Mouse (Mus musculus) limb, embryonic 14.5 days (tissue): ENCODE measurements around the gene Yeats4. TPM values are rescaled to one million over a fixed set of nuclear protein-coding genes. Genes with fewer than 3 reads are reported as not detected.

ENCODE experiments used
- ATAC-seq: fragments of 200-750 bp; cut with Nextera tagmentation; 2 replicates; pipeline ENCODE4 v1.8.0; 2017; ENCODE audit warnings: low read depth, moderate number of reproducible peaks, moderate TSS enrichment; ENCODE audit not compliant: low FRiP score
- DNase-seq: peaks from one replicate; pipeline ENCODE4 v3.0.0-alpha.2; 2015; ENCODE audit warnings: low spot score
- H3K27ac ChIP-seq: fragments of 300-500 bp; sonication (generic); replicated peaks from 2 replicates; pipeline ENCODE4 v1.5.1; 2014; ENCODE audit warnings: low read depth, mild to moderate bottlenecking, low read length, moderate library complexity, mixed read lengths
- H3K27me3 ChIP-seq: fragments of 300-500 bp; sonication (generic); 2 replicates; pipeline ENCODE4 v1.6.1; 2014; ENCODE audit warnings: low read length, mixed read lengths; ENCODE audit not compliant: control insufficient read depth, insufficient read depth
- H3K36me3 ChIP-seq: fragments of 300-500 bp; sonication (generic); 2 replicates; pipeline ENCODE4 v1.6.1; 2014; ENCODE audit warnings: mild to moderate bottlenecking, low read length, moderate library complexity, mixed read lengths; ENCODE audit not compliant: control insufficient read depth, insufficient read depth
- H3K4me1 ChIP-seq: fragments of 300-500 bp; sonication (generic); 2 replicates; pipeline ENCODE4 v1.6.1; 2014; ENCODE audit warnings: antibody characterized with exemption, low read length, mixed read lengths; ENCODE audit not compliant: control insufficient read depth, insufficient read depth
- H3K4me2 ChIP-seq: fragments of 300-500 bp; sonication (generic); replicated peaks from 2 replicates; pipeline ENCODE4 v1.6.1; 2014; ENCODE audit warnings: low read depth, mild to moderate bottlenecking, low read length, moderate library complexity; ENCODE audit not compliant: severe bottlenecking
- H3K4me3 ChIP-seq: fragments of 300-500 bp; sonication (generic); replicated peaks from 2 replicates; pipeline ENCODE4 v1.5.1; 2014; ENCODE audit warnings: low read length
- H3K9ac ChIP-seq: fragments of 300-500 bp; sonication (generic); 2 replicates; pipeline ENCODE4 v1.6.1; 2014; ENCODE audit warnings: mild to moderate bottlenecking, low read depth, low read length, moderate library complexity; ENCODE audit not compliant: severe bottlenecking
- H3K9me3 ChIP-seq: fragments of 300-500 bp; sonication (generic); 2 replicates; pipeline ENCODE4 v1.6.1; 2016; ENCODE audit warnings: low read length; ENCODE audit not compliant: control insufficient read depth
- POLR2A ChIP-seq: fragments of 200-500 bp; IDR thresholded peaks from 2 replicates; pipeline ENCODE4 v1.8.0; 2012; ENCODE audit warnings: inconsistent platforms, mild to moderate bottlenecking, moderate library complexity, borderline replicate concordance; ENCODE audit not compliant: insufficient read depth, insufficient read length; ENCODE audit errors: extremely low read depth
- WGBS: fragments of 180-500 bp; shearing (Covaris S2); extraction: QIAGEN DNeasy Blood & Tissue Kit; methylation state at CpG from one replicate; pipeline ENCODE4 v1.1.7; 2014; 5-methylcytosine and 5-hydroxymethylcytosine counted together
- polyA plus RNA-seq, 2 experiments: library from polyadenylated mRNA; depleted of rRNA in 1 of 2; stranded (reverse) in 1 of 2; unstranded in 1 of 2; fragments of >200 nt; fragmentation: Nextera tagmentation in 1 of 2; extraction: Ambion mirVana in 1 of 2; gene quantifications; 2 replicates each; pipeline versions ENCODE4 v1.2.1 to v1.2.3; 2012 to 2014

Gene Yeats4
- polyA plus RNA-seq, 2 experiments = 71.6 to 72.1 TPM

DNA sequence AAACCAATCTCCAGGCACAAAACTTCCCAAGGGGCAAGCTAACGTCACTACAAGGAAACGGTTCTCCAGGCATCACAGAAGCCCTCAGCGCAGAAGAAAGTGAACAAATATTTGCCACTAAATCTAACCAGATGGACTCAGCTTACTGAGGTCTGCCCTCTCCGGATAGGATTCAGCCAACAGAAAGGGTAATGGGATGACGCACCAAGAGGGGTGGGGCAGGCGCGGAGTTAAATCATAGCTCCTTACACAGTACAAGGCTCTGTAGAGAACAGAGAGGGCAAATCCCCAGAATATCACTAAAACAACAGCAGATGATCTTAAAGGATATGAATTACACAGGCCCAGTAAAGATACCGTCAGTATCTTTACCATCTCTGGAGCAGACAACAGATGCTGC is 6.0 kb downstream of the Yeats4 start:
- over 99% methylated on average over 8 of the region's 8 CpGs for WGBS
- Histone ChIP-seq H3K9me3 (no peaks in the 10 kb centered on the region), H3K4me3 (no peak overlapping the region), H3K4me2 (no peak overlapping the region), H3K27ac (no peak overlapping the region), H3K9ac (no peak overlapping the region), H3K27me3 (no peaks in the 10 kb centered on the region), H3K36me3 (peaks cover 84% of the 10 kb centered on the region), H3K4me1 (peaks cover 5% of the 10 kb centered on the region; the same call in 1 of the 2 replicates)
- no peak for DNase-seq
- ATAC-seq = no peak
- TF ChIP-seq POLR2A = no peak

DNA sequence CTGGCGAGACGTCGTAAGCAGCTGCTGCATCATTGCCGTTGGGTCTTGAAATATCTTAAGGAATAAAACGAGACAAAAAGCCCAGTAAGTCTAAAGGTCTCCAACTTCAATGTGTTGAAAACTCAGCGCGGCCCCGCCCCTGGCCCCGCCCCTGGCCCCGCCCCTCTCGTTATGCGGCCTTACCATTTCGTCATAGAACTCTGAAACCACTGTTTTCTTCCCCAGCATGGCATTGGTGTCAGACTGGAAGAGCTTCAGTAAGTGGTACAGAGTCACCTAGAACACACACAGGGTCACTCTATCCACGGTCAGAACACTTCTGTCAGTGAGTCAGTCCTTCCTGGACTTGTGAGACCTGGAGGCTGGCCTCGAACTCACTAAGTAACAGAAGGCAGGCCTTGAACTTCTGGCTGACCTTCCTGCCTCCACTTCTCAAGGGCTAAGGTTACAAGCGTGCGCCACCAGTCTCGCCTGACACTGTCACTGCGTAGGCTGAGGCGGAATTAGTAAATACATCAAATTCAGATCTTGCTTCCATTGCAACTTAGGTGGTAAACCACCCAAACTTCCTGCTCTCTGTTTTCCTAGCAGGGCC is 7.0 kb downstream of the Yeats4 start:
- Histone ChIP-seq H3K4me3 (no peak overlapping the region), H3K27ac (no peak overlapping the region), H3K9me3 (no peaks in the 10 kb centered on the region), H3K36me3 (peaks cover 81% of the 10 kb centered on the region), H3K4me1 (no peaks in the 10 kb centered on the region), H3K27me3 (no peaks in the 10 kb centered on the region), H3K4me2 (no peak overlapping the region), H3K9ac (no peak overlapping the region)
- DNase-seq (no peak), ATAC-seq (no peak)
- TF ChIP-seq POLR2A = no peak
- WGBS = 84% methylated on average over 20 of the region's 20 CpGs

DNA sequence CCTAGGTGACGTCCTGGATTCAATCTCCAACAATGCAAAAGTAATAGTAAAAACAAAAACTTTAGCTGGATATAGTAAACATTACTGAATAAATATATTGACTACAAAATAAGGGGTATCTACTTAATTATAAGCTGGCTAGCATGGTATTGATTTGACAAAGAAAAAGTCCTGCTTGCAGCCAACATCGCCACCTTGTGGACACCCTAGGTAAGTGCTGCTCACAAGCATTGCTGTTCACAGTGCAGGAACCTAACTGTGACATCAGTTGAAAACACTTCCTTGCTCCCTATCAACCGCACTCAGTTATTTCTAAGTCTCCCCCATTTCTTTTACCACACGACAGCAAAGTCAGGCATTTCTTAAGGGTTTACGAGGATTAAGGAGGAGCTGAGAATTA is 7.5 kb downstream of the Yeats4 start:
- peaks cover 76% of the 10 kb centered on the region for H3K36me3 ChIP-seq
- no peaks in the 10 kb centered on the region for H3K4me1 ChIP-seq
- no peak overlapping the region for H3K4me3 ChIP-seq
- H3K4me2 ChIP-seq = no peak overlapping the region
- WGBS = 64% methylated on average over 5 of the region's 5 CpGs
- no peak overlapping the region for H3K27ac ChIP-seq
- ATAC-seq (no peak), DNase-seq (peak; percentile 44)
- no peaks in the 10 kb centered on the region for H3K27me3 ChIP-seq
- H3K9me3 ChIP-seq = no peaks in the 10 kb centered on the region
- TF ChIP-seq POLR2A = no peak
- H3K9ac ChIP-seq = no peak overlapping the region

DNA sequence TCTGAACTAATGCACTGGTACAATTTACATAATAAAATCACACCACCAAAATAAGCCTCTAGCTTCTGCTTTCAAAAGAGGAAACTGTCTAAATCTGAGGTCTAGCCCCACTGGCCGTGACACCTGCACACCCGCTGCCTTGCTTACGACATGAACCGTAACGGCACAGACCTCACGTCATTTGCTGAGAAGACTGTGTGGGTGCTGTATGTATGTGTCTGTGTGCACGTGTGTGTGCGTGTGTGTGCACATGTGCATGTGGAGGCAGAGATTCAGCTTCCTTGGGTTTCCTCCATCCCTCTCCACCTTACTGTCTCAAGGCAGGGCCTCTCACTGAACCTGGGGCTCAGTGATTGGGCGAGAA is 8.2 kb downstream of the Yeats4 start:
- WGBS = 95% methylated on average over 9 of the region's 9 CpGs
- Histone ChIP-seq H3K9me3 (no peaks in the 10 kb centered on the region), H3K9ac (no peak overlapping the region), H3K27ac (no peak overlapping the region), H3K4me1 (no peaks in the 10 kb centered on the region), H3K4me3 (no peak overlapping the region), H3K27me3 (no peaks in the 10 kb centered on the region), H3K36me3 (peaks cover 69% of the 10 kb centered on the region), H3K4me2 (no peak overlapping the region)
- DNase-seq (no peak), ATAC-seq (no peak)
- no peak for TF ChIP-seq POLR2A

DNA sequence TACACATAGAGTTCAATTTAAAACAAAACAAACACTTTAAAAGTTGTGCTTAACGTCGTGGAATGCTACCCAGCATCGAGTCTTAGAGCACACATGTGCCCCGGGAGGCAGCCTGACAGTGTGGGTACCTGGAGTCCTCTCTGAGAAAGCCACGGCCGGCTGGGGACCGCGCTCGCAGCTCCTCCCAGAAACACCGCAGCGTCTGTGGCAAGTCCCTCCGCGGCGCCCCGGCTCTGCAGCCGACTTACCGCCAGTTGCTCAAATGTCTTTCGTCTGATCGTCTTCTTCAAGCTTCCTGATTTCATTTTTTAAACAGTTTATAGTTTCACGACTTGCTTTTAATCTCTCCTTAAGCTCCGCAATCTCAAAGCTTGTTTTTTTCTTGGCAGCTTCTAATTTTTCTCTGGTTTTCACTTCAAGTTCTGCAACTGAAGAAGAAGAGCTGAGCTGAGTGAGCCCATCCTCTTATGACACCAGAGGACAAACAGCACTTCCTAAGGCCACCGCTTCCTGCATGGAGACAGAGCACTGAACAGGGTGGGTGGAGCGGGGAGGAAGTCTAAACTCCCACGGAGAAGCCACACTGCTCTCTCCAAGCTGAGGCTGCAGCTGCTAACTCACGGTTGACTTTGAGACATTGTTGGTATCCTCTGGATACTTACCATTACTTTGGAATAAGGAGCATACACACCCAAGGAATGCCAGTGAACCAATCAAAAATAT is 8.7 kb downstream of the Yeats4 start:
- ATAC-seq = no peak

More for the DNA sequence above, 8.7 kb downstream of the Yeats4 start:
- 91% methylated on average over 25 of the region's 25 CpGs for WGBS
- peaks cover 64% of the 10 kb centered on the region for H3K36me3 ChIP-seq
- TF ChIP-seq POLR2A = no peak
- H3K27me3 ChIP-seq = no peaks in the 10 kb centered on the region
- H3K4me2 ChIP-seq = no peak overlapping the region
- H3K4me1 ChIP-seq = no peaks in the 10 kb centered on the region
- H3K27ac ChIP-seq = no peak overlapping the region
- DNase-seq = no peak
- no peaks in the 10 kb centered on the region for H3K9me3 ChIP-seq
- no peak overlapping the region for H3K4me3 ChIP-seq
- H3K9ac ChIP-seq = no peak overlapping the region
